Mouse (Mus musculus) central nervous system, embryonic 14 days (tissue): ENCODE data around the gene Fam19a2. TPM values are rescaled to one million over a fixed set of nuclear protein-coding genes. Genes with fewer than 3 reads are reported as not detected.

Source experiments
- polyA plus RNA-seq: library from polyadenylated mRNA; depleted of rRNA; stranded (reverse); fragments of >200 nt; gene quantifications from 2 replicates; pipeline ENCODE4 v1.2.3, GENCODE M21; 2012; rRNA removed

Gene Fam19a2
- 16.2 and 18.3 TPM in 2 replicates for polyA plus RNA-seq

DNA sequence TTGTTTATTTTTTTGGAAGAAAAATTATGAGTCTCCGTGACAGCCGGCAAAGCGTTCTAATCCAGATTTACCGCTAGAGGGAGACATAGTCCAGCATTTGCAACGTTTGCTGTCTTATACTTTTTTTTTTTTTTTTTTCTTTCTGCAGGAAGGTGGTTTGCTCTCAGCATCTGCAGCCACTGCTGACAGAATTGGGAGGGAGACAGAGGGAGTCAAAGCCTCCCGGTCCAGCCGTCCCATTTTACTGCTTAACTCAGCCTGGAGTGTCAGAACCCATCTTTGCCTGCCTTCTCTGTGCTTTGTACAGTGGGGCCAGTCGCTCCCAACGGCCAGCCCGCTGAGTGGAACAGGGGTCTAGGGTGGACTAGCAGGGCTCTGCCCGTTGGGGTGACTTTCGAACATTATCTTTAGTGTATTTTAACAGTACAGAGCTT lies at the start of gene Fam19a2:
Gene Fam19a2 (plus strand): TSS at position 121 of the 434 bp plus-strand sequence.

Other genes with a start within 250 kb of the Fam19a2 start
- gene Mon2, start 187.5 kb upstream of the Fam19a2 start, polyA plus RNA-seq = 51.8 and 55.4 TPM in 2 replicates
- gene Usp15, start 67.0 kb upstream of the Fam19a2 start, polyA plus RNA-seq = 51.8 and 53.0 TPM in 2 replicates